Mouse (Mus musculus) testis, postnatal 14 days (tissue): Measurements from ENCODE around the gene Fam221b.
A peak's percentile ranks its signal among the peaks of the same experiment; 100 is the strongest.

Source experiments
- DNase-seq: peaks from one replicate; pipeline ENCODE4 v3.0.0; 2021; ENCODE audit warnings: low spot score

The Fam221b gene

DNA sequence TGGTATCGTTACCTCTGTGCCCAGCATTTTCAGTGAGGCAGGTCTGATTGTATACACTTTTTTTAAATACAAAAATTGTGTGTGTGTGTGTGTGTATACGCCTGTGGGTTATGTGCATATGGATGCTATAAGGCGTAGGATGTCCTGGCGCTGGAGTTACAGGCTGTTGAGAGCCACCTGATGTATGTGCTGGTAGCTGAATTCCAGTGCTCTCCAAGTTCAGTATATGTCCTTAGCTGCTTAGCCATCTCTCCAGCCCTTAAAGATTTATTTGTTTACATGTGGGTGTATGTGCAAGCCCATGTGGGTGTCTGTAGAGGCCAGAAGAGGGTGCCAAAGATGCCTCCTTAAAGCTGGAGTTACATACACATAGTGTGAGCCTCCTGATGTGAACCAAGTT lies 11.8 kb downstream of the Fam221b start:
- no peak for DNase-seq

DNA sequence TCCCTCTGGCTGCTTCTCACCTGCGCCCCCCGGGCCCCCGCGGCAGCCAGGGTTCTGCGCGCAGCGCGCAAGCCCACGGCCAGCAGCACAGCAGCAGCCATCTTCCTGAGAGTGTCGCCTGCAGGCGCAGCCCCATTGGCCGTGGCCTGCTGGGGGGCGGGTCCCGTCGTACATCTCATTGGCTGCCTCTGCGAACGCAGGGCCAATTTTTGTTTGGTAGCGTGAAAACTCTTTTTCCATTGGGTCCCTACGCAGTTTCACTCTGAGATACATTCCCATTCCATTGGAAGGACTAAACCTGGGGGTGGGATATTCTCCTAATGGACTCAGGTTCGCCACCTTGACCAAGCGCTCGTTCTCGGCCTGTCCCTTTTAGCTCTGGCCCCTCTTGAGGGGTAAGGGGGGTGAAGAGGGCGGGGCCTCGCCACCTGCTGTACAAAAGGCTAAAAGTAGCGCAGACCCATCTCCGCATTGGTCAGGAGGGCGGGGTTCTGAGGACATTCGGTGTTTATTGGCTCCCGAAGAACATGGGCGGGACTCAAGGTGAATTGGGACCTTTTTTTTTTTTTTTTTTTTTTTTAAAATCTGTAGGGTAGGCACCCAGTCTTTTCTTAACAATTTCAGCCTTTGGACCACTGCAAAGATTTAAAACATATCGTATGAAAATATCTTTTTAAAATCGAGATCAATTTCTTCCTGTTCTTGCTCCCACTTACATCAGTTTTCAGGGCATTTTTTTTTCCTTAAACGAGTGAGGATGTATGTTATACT lies 12.4 kb downstream of the Fam221b start, which contains the start of gene Hint2:
Gene Hint2 (minus strand): TSS at position 128 of the 771 bp plus-strand sequence.
- peak; percentile 95 for DNase-seq

DNA sequence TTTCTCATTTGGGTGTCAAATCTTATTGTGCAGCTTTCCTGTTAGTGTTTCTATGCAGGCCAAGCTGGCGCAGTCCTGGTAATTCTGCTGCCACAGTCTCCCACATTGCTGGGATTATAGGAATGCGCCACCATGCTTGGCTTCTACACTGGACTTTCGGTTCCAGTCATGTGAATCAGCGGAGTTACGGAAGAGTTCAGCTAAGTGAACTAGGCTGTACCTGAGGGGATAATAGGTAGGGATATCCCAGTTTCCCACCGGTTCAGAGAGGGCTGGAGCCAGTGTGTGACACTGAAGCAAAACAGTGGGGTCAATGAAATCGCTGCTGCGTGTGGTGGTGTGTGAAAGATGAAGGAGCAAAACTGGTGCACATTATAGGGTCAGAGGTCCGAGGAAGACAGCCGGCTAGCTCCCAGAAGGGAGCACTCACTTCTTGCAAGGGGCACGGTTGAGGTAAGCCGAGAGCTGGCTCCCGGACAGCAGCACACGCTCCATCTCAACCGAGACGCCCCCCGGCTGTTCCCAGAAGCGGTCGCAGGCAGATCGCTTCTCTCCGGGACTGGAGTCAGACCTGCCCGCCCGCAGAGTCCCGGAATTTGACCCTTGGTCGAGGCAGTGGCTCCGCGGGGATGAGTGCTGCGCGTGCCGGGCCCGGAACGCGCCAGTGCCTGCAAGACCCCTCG lies 13.1 kb downstream of the Fam221b start:
- no peak for DNase-seq

DNA sequence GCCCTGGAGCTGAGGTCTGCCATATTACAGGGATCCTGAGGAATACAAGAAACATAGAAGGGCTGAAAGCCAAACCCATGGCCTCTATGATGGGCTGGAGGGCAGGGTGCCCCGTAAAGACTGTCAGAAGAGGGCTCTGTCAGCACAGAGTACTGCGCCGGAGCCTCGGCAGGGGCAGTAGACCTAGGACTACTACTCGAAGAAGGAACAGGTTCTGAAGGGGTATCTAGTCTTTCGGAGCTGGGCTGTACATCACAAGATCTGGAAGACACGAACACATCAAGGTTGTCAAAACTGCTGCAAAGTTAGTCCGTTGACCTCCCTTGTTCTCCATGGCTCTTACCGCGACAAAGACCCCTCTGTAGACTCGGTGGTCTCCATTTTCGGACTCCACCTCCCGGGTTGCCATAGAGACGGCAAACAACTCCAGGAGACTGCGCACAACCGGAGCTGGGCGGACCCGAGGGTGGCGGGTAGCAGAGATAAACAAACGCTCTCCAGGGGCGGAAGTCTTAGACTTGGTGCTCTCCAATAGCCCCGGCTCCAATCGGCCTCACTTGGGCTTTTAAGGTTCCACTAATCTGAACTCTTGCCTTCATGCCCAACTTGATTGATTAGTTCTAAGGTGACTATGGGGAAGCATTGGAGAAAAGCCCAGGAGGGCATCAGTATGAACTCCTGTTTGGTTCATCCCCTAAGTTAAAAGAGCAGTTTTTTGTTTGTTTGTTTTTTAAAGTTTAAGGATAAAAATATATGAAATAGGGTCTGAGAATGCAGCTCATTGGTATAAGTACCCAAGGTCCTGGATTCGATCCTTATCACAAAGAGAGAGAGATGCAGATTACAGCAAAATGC lies 15.6 kb downstream of the Fam221b start, which contains the start of gene Spag8:
Gene Spag8 (minus strand): TSS at position 434 of the 855 bp plus-strand sequence.
- DNase-seq = peak; percentile 67

DNA sequence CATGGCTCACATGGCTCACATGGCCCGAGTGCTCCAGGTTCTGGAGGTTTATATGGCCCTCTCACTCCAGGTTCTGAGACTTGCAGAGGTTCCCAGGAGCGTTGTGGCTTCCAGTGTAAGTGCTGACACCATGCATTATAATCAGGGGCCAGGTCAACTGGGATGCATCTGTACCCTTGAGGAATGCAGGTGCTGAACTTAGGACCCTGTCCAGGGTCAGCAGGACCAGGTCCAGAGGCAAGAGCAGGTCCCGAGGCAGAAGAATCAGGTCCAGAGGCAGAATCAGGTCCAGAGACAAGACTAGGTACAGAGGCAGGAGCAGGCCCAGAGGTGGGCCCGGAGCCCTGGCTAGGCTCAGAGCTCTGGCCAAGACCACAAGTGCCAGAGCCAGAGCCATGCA lies 16.2 kb downstream of the Fam221b start:
- no peak for DNase-seq

DNA sequence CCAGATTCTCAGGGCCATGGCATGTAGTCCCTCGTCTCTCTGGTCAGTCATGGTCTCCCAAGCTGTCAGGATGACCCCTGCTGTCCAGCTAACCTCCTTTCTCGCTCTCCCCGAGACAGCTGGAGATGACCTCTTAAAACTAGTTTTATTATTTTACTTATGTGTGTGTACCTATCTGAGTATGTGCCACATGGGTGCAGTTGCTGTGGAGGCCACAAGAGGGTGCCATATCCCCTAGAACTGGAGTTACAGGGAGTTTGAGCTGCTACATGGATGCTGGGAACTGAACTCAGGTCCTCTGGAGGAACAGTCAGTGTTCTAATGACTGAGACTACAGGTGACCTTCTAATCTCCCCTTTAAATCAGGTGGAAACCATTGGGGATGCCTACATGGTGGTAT lies 19.2 kb downstream of the Fam221b start:
- no peak for DNase-seq

DNA sequence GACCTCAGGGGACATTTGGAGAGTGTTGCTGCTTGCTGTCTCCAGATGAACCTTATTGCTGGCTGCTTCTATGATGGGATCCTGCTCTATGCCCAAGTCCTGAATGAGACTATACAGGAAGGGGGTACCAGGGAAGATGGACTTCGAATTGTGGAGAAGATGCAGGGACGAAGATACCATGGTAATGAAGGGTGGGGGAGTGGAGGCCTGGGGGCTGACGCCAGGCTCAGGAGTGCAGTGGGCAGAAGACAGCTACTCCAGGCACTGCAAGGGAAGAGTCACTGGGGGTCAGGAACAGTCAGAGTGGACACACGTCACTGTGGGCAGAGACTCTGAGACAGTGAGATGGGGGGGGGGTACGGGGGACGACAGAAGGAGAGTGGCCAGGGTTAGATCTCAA lies 28.5 kb downstream of the Fam221b start:
- no peak for DNase-seq

DNA sequence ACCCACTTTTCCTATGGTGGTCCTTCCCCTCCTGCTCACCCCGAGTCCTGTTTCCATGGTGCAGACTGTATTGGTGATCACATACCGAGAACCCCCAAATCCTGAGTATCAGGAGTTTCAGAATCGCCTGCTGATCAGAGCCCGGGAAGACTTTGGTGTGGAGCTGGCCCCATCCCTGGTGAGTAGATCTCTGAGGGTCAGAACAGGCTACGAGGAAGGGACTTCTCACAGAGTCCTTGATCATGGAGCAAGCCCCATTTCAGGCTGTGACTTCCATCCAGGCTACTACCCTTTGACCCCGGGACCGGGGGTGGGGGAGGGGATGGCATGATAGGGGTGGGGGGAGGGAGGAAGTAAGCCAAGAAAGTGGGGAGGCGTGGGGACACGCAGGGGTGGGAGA lies 28.9 kb downstream of the Fam221b start:
- no peak for DNase-seq

DNA sequence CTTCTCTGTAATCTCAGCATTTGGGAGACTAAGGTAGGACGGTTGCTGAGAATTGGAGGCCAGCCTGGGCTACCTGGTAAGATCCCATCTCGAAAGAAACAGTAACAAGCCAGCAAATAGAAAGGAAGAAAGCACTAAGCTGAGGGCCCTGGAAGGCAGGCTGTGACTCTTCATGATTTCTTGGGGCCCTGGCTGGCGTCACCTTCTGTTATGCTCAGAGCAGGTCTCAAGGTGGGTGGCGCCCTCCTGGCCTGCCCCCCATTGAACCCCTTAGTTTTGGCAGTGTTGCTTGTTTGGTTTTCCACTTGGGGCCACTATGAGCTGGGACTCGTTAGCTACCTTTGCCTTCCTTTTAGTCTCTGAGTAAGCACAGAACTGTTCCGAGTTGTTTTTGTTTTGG lies 32.2 kb downstream of the Fam221b start:
- DNase-seq = no peak

DNA sequence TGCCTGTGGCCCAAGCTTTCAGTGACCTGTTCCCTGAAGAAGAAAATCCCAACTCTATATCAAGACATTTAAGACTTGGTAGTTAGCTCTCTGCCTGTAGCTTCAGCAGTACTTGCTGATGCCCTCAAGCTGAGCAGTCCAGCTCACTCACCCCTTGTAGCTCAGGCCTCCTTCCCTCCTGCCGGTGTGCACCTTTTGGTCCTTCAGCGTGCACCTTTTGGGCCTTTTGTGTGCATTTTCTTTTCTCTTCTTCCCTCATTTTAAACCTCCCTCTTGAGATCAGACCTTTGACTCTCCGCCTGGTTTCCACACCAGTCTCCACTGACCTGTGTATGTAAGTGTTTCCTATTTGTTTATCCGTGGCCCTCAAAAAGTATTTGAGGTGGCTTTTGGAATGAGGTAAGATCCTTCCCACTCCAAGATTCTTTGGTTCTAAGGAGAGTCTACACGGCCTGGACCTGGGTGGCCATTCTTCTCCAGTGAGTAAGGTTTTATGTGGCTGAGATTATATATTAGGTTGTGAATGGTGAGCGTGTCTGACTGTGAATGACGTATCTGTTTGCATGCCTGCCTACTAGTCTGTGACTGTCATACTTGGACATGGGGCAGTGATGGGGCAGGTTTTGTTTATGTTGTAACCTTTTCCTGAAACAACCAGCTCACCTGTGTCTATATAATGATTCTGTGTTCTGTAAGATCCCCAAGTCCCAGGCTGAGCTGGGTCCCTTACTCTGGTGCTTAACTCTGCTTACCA lies 34.1 kb downstream of the Fam221b start:
- DNase-seq = no peak

DNA sequence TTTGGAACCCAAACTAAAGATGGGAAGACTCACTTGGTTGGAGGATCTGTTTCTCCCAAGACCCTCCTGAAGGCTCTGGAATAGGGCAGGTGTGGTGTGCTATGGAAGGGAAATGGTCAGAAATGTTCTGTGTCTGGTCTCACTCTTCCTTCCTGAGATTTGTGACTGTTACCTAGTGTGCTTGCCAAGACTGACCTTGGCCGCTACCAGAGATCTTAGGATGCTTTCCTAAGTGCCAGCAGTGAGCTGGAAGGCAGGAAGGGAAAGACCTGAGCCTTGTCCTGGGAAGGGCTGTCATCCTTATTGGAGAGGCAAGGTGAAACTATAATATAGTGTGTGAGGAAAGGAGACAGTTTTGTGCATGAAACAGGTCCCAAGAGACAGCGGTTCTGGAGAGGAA lies 35.2 kb downstream of the Fam221b start:
- DNase-seq = no peak

DNA sequence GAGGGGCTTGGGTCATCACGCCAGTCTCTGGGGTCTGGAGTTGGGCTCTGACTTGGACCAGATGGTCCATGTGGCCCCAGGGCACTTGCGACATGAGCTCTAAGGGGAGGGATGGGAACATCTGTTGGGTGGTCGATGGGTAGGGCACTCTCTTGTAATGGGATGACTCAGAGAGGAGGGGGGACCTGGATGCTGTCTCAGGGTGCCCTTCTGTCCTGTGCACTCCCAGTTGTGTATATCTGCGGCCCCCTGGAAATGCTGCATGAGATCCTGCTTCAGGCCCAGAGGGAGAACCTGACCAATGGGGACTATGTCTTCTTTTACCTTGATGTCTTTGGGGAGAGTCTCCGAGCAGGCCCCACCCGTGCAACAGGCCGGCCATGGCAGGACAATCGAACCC lies 35.6 kb downstream of the Fam221b start:
- no peak for DNase-seq

DNA sequence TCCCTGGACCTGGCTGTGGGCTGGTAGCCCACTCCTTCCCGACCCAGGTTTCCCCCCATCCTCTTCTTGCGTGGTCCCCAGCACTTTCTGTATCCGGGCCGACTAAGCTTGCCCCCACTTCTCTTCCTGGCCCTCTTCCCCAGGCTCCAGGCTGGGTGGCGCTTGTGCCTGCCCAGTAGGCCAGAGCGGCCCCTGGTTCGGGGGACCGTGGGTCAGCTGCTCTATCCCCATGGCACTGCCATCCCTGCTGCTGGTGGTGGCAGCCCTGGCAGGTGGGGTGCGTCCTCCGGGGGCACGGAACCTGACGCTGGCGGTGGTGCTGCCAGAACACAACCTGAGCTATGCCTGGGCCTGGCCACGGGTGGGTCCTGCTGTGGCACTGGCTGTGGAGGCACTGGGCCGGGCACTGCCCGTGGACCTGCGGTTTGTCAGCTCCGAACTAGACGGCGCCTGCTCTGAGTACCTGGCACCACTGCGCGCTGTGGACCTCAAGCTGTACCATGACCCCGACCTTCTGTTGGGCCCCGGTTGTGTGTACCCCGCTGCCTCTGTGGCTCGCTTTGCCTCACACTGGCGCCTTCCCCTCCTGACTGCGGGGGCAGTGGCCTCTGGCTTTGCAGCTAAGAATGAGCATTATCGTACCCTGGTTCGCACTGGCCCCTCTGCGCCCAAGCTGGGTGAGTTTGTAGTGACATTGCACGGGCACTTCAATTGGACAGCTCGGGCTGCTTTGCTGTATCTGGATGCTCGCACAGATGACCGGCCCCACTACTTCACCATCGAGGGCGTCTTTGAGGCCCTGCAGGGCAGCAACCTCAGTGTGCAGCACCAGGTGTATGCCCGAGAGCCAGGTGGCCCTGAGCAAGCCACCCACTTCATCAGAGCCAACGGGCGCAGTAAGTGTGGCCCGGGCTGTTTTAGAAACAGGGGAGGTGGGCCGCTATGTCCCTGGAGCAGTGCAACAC lies 36.7 kb downstream of the Fam221b start:
- no peak for DNase-seq

DNA sequence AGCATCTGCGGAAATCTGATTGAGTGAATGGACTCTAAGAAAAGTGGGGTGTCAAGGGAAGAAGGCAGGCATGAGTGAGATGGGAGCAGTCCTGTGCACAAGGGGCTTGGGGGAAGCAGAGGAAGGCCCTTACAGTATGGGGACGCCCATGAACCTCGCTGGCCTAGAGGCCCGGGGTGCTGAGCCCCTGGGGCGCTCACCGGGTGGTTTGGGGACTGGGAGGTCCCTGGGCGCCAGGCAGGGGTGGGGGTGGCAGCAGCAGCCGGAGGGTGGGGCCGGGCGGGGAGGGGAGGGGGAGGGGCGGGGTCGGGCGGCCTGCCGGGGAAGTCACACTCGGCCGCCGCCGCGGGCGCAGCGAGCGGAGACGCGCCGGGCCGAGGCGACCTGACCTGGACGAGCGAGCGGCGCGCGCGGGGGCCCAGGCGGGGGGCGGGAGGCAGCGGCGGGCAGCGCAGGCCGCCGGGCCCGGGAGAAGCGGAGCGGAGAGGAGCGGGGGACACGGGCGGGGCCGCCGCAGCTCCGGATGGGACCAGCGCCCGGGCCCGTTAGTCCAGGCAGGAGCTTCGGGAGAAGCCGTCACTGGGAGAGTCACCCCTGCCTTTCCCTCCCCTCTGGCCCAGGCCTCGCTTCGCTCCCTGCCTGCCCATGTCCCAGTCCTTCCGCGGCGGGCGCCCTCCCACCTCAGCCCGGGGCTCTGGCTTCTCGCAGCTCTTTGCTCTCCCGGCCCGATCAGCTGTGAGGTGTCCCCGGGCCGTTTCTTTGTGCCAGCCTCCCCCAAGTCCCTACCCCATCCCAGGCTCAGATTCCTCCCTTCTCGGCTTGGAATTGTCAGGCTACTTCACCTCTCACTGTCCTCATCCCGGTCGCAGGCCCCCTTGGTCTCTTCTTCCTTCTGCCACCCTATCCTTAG lies 37.6 kb downstream of the Fam221b start, which contains the start of gene Npr2:
Gene Npr2 (plus strand): TSS at position 890 of the 910 bp plus-strand sequence.
- DNase-seq = peak; percentile 40

DNA sequence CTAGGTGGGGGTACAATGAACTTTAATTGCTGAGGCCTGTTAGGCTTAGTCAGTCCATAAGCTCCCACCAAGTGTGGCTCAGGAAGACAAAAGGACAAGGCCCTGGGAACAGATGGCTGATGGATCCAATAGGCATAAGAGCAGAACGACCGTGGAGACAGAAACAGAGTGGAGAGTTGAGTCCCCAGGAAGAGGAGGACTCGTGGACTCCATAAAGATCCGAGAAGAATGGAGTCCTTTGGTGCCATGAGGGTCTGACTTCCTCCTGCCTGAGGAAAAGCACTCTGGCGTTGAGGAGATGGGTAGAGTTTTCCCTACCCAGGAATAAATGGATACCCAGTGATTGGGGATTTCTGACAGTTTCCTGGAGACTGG lies 38.3 kb downstream of the Fam221b start:
- no peak for DNase-seq

DNA sequence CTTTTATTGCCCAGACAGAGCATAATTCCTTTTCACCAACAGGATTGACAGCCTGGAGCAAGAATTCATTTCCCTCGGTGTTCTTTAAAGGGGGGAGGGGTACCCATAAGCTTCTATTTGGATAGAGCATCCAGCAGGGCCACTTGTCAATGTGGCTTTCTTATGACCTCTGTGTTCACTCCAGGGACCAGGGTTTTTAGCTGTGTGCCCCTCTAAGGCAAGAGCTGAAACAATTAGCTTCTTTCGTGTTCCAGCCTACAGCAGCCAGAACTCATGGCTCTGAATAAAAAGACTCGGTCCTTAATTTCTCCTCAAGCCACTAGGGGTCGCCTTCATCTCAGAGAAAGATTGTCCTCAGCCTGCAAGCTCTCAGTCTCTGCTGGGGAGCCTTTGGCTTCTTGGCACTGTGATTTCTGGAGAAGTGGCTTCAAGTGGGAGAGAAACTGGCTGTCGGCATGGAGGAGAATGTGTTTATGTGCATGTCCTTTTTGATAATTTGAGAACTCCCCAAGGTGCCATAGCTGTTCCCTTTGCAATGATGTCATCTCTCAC lies 38.8 kb downstream of the Fam221b start:
- peak; percentile 76 for DNase-seq

DNA sequence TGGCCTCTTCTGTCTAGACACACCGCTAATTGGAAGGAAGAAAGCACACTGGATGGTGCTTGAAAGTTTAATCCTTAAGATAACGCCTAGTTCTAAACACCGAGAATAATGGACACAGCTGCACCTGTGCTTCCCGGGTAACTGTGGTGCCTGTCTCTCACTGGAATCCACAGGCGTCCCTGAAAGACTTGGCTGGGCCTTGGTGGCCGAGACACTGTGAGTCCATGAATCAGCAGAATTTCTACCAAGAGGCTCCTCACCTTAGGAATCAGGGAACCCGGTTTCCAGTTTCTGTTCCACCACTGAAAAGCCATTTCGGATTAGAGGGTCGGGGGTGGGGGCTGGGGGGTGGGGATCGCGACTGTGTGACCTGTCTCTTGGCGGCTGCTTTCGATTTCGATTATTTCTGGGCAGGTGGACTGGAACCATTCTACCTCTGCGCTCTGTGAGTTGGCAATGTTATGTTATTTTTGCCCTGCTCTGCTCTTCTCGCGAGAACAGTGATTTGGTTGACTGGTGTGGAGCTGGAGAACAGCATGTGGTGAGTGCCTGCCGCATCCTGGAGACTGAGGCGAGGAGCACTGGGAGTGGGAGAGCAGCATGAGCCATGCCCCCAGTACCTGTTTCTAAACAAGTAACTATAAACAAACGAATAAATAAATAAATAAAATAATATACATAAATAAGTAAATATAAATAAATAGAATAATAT lies 39.7 kb downstream of the Fam221b start:
- DNase-seq = no peak

DNA sequence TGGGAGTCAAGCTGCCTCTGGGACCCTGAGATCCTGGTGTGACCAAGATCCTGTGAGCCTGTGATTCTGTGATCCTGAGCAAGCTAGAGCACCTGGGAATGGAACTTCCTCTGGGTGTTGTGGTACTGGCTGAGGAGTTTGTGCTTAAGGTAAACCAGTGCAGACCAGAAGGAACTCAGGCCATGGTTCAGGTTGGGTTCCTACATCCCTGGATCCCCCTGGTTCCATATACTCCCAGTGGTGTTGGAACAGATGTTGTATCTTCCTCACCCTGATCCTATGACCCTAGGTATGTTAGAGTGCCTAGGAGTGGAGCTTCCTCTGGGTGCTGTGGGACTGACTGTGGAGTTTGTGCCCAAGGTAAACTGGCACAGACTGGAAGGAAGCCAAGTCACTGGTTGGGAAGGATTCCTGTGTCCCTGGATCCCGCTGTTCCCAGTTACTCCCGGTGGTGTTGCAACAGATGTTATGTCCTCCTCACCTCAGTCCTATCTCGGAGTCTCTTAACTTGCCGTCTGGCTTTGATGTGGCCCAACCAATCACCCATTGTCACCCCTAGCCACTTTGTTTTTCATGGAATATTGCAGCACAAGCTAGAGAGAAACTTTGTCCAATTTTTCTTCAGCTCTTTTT lies 48.7 kb downstream of the Fam221b start:
- no peak for DNase-seq
